Mouse (Mus musculus) embryo, embryonic 11 days (tissue): ENCODE data around the gene Rbm12b1.
A peak's percentile ranks its signal among the peaks of the same experiment; 100 is the strongest.
"Not testable (repeated sequence)": the region's sequence is repeated elsewhere in the genome, so short reads cannot be mapped to it uniquely, and the experiment has no call there.

Experiments used
- DNase-seq: peaks from one replicate; pipeline ENCODE4 v3.0.0-alpha.2; 2015

Rbm12b1 gene

DNA sequence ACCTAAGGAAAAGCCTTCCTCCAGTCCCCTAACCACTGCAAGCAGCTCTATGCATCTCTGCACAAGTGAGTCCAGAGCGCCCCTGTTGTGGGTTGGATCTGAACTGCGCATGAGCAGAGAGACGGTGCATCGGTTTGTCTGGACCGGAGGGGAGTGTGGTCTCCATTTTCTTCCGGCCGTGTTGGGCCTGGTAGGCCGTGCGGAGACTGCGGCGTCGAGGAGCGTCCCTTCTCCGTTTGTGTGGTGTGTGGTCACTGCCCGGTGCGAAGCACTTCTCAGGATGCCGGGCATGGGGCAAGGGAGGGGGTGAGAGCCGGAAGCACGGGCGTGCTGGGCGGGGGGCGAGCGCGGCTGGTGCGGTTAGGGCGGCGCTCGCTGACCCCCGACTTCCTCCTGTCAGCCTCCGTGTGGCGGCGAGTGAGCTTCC is at the start of gene Rbm12b1:
Gene Rbm12b1 (plus strand): TSS at position 124 of the 427 bp plus-strand sequence.
- DNase-seq, result peak; percentile 85

DNA sequence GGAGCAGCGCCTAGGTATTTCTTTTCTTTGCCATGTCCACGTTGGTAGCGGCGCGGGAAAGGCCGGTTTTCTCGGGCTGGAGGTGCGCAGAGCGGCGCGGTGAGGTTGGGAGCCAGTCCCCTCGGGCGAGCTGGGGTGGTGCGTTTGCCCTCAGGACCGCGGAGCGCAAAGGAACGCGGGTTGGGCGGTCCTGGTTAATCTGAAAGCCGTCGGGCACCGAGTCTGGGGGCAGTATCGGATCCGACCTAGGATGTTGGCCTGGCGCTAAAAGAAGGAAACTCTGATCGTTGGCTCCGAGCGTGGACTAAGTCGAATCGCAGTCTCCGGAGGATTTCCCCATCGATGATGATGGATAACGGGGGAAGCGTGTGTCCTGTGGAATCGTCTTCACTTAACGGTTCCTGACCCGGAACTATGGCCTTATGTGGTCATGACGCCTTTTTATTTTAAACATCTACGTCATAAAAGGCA is 563 bp downstream of the Rbm12b1 start:
- peak; percentile 9 for DNase-seq

DNA sequence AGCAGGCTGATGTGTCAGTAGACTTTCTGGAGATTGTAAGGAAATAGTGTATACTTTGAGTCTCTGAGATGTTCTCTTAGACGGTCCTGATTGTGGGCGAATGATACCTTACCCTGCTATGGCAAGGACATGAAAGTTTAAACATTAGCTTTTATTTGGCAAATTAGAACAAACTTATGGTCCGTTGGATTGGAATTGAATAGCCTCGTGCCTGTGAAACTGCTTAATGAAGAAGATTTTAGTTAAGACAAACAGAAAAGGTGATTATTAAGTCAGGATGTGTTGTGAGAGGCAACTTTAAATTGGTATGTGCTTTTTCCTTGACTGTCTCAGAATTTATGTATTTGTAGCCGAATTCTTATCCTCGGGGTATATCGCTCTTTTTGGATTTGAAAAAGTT is 1.5 kb downstream of the Rbm12b1 start:
- DNase-seq, result not testable (repeated sequence)

DNA sequence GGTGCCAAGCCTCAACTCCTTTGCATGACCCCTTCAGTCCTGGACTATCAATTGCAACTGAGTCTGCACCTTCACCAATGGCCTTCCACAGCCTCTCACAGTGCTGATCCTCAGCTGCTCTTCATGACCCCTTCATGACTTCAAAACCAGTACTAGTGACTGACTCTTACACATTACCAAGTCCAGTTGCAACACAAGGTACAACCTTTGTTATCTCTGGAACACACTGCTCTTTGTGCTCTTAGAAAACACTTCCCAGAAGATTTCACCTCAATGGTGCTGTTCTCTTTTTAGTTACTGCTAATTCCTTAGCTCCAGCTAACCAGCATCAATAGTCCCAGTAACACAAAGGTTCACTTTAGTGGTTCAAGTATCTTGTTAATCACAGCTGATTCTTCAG is 7.6 kb downstream of the Rbm12b1 start:
- no peak for DNase-seq

DNA sequence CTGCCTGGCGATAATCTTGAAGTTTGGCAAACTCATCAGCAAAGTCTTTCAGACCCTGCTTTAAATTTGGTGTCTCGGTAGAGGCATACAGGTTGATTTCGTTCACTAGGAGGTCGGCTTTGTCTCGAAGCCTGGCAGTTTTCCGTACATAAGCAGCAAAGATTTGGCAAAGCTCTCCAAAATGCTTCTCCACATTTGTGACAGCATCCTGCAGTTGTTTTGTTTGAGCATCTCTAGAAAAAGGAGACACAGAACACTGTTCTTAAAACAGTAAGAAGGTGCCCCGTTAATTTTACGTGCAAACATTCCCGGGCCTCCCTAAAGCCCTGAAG is 30.9 kb downstream of the Rbm12b1 start:
- no peak for DNase-seq

DNA sequence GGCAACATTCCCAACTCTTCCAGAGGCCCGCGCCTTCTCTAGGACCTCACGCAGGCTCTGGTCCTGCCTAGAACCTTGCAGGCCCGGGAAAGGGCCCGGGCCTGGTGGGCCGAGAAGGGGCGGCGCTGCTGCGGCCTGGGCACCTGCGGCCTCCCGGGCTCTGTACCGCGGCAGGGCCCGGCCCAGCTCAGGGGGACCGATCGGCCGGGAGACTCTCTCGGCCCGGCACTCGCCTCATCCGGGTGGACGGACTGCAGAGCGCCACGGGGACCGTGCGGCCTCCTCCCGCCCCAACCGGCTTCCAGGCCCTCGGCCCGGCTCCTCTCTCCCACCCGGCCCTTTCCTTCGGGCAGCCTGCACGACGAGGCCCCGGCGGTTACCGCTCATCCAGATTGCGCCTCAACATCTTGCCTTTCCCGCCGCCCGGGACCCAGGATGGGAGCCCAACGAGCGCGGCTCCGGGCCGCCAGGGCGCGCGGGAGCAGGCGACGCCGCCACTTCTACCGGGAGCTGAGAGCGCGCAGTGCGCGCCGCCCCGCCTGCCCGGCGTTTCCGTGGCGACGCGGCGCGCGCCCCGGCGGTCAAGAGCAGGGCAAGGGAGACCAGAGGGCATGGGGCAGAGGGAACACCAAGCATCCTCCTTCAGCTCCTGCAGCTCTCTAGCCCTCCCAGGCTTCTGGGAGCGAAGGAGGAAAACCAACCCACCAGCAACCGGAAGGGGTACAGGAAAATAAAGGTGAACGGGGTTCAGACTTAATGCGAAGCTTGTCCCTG is 31.4 kb downstream of the Rbm12b1 start, which contains the start of gene Fam92a:
Gene Fam92a (minus strand): TSS at position 698 of the 774 bp plus-strand sequence.
- peak; percentile 91 for DNase-seq

DNA sequence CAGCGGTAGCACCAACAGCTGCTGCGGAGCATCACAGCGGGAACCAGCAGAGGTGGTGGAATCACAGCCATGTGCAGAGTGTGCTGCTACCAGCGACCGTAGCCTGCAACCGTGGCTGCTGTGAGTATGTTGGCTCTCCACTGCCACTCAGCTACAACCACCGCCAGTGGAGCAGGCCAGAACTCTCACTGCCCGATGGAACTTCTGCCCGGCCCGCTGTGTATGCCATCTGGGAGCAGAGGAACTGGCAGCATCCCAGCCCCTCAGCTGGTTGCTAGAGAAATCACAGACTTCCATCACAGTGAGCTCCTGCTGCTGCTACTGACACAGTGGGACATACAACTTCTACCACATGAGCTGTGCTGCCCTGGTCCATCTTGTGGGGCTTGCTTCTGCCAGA is 38.9 kb downstream of the Rbm12b1 start:
- no peak for DNase-seq
